Mouse (Mus musculus): ENCODE measurements at regions not wholly inside any gene's neighbourhood (a gene's known extent, or its start where the extent isn't known, plus 50 kb on each side); places are given as distances from the start of the nearest gene placed in this dataset.

DNA sequence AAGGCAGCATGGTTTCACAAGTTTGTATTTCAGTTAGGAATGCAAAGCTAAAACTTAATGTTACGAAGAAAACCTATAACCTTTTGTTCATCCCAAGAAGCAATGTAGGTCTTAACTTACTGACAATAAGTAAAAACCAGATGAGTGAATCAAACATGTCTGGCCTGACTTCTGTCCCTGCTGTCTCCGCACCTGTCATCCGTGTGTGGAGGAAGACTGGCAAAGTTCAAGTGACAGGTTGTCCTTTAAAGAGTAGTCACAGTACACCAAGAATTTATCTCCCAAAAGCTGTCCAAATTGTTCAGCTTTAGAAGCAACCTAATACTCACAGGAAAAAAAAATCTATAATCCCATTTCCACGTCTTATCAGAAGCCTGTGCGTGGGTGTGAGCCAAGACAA, 146.3 kb upstream of the Gm10181 start:
- no peak for DNase-seq (ENCODE audit: low spot score in 2 of 2)

DNA sequence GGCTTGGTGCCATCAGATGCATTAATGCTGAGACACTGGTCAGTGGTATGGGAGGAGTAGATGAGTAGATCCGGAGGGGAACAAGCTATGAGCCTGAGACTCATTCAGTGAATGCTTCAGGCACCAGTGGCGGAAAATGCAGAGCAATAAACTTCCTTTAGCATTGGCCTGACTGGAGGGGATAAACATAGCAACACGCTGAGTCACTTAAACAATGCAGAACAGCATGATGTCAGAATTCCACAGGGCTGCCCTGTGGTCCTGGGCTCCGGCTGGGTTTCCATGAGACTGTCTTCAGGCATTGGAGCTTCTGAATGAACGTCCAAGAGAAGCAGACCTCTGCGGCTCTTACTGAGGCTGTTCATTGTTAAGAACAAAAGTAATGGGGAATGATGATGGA, 145.4 kb upstream of the Gm10181 start:
- DNase-seq (ENCODE audit: low spot score in 2 of 2), result no peak

DNA sequence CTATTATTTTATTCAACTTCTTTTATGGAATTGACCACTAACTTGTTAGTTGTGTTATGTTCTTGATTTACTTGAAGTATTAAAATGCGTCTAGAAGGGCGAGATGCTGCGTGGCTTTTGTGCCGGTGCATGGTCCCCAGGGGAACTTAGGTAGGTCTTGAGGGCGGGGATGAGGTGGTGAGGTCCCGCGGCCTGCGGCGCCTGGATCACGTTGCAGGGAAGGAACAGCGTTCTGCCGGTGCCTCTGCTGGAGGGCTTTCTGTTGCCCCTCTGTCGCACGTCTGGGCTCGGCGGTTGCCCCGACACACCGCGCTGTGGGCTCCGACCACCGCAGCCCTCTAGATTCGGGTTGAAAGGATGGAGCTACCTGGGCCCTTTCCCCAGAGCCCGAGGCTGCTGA, 136.7 kb upstream of the Gm10181 start:
- DNase-seq (ENCODE audit: low spot score in 2 of 2), result no peak

DNA sequence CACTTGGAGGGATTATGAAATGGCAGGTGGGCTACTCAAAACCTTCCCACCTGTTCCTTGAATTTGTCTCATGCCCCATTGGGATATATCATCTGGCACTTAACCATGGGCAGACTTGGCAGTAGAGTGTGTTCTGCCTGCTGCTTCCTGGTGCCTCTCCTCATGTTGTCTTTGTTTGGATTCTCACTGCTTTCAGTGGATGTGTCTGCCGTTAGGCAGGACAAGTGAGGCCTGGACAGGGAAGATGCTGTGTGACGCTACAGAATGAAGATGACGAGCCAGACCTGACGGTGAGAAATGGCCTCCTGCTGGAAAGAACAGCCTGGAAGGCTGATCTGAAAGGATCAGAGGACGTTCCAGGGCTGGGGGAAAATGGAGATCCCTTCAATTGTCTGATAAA, 133.6 kb upstream of the Gm10181 start:
- DNase-seq (ENCODE audit: low spot score in 2 of 2), result no peak

DNA sequence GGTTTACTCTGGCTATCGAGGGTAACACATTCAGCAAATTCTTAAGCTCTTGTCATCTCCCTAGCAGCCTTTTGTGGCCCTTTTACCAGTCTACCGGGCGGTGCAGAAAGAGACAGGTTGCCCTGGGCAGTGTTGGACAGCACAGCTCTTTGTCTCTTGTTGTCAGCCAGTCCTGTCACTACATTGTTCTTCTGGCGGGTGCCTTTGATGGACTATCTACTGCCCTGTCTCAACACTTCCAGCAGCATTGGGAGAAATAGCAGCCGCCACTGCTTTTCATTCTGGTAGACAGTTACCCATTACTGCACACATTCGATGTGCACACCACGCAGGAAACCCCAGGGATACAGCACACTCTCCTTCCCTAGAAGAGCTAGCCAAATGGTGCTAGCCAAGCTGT, 132.7 kb upstream of the Gm10181 start:
- DNase-seq (ENCODE audit: low spot score in 2 of 2), result no peak

DNA sequence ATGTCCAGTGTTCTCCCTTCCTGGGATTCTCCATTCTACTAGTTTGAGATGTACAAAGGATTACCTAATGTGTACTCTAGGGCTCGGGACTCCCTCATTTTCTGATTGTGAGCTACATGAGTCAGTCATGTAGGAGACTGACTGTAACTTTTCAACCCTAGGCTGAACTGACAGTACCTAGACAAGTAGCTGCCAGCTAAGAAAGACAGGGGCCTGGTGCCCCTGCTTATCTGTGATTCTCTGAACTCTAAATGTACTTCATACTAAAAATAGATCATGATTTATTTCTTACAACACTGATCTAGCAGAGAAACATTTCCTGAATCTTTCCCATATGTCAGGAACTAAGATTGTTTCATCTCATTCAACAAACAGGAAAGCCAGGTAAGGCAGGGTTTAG, 125.9 kb upstream of the Gm10181 start:
- no peak for DNase-seq (ENCODE audit: low spot score in 2 of 2)

DNA sequence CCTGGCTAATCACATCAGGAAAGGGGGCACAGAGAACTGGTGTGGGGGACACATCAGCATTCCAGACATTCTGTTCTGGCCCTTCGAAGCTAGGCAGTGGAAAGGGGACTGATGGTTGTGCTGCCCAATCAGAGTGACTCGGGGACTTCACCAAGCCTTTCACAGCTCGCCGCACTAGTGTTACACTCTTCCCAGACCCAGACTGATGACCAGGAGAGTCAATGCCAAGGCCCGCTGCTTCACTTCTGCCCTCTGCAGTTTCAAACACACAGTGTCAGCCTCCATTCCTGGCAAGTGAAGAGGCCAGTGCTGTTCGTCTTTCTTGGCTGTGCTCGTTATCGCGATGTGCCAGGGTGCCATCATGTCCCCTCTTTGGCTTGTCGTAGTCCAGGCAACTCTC, 121.7 kb upstream of the Gm10181 start:
- no peak for DNase-seq (ENCODE audit: low spot score in 2 of 2)

DNA sequence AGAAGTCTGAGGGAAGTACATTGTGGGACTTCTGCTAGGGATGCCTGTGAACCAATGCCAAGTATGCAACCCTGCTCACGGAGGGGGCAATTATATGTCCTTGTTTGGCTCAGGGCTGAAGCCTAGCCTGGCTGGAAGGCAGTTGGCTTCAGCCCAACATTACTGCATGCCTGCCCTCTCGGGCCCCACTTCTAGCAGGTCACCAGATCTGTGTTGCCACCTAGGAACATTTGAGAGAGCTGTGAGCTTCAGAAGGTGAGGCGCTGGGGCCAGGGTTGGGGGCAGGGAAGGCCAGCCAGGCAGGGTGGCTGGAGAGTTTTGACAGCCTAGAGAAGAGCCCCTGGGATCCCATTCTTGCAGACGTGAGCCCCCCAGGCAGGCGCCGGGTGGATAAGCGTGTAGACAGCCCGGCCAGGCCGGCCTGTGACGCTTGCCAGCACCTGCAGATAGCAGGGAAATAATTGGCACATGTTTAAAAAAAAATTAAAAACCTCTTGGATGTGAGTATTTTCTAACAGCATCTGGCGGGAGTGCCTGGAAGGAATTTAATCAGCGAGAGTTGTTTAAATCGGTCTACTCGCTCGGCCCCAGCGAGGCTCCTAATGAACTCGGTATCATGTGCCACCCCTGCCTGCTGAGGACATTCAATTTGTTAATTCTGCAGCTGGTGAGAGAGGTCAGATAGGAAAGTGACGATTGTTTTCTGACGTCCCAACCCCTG, 115.0 kb upstream of the Gm10181 start:
- peak in 1 of 2 experiments; percentile 22 for DNase-seq (ENCODE audit: low spot score in 2 of 2)

DNA sequence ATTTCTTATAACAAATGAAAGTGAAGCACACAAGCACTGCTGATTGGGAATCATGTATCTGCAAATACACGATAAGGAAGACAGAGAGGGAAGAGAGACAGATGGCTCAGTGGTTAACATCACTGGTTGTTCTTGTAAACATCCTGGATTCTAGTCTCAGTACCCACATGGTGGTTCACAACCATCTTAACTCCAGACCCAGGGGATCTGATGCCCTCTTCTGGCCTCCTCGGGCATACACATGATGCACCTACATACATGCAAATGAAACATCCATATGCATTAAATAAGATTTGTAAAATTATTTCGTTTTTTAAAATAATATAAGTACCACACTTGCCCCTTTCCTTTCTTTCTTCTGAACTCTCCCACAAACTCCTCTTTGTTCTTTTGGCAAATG, 106.4 kb upstream of the Gm10181 start:
- no peak for DNase-seq (ENCODE audit: low spot score in 2 of 2)

DNA sequence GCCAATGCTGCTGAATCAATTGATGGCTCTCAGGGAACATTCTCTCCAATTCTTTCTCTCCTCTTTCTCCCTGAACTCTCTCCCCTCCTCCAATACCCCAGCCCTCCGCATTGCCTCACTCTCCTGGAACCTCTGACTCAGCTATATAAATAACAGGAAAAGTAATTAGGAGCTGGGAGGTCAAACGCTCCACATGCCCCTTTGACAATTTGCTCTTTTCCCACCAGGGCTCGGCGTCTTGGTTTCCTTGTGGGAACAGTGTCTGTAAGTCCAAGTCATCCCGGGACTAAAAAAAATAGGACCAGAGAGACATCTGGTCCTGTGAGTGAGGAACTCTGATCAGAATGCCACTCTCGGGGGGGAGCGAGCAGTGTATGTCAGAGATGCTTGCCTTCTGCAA, 94.7 kb upstream of the Gm10181 start:
- no peak for DNase-seq (ENCODE audit: low spot score in 2 of 2)

DNA sequence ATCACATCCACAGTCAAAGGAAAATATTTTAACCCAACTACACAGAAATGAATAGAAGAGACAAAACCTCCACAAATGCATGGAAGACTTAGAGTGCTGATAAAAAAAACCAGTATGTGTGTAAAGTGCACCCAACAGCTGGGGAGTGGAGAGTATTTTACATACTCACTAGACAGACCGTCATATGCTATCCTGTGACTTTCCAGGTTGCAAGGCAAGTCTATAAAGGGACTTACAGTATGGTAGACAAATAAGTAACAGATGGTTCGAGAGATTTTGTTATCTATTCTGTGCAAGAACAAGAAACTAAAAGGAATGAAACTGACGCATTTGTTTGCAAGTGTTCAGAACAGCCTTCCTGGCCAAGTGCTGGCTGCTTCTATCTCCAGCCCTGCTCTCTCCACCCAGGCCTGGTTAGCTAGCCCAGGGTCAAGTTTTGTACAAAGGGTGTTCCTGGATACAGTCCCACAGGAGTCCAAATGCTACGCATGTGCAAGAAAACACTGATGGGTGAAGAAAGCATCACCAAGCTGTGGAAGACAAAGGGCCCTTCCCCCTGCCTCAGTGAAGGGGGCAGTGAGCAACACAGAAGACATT, 68.0 kb upstream of the Gm10181 start:
- no peak for DNase-seq (ENCODE audit: low spot score in 2 of 2)

DNA sequence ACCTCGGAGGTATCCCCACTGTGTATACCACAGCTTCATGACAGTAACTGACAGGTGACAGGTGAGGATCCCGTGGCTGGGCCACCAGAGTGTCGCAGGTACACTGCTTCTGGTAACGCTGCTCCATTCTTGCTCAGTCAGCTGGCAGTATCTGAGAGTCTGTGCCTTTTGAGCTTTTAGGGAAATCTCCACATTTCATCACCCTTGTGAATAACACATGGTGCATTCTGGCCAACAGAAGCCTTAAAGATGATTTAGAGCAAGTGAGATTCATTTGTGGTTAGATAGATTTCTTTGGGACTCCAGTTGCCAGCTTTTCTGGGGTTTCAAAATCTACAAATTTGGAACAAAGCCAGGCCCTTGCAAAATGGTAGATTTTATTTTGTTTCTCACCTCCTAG, 66.8 kb upstream of the Gm10181 start:
- no peak for DNase-seq (ENCODE audit: low spot score in 2 of 2)

DNA sequence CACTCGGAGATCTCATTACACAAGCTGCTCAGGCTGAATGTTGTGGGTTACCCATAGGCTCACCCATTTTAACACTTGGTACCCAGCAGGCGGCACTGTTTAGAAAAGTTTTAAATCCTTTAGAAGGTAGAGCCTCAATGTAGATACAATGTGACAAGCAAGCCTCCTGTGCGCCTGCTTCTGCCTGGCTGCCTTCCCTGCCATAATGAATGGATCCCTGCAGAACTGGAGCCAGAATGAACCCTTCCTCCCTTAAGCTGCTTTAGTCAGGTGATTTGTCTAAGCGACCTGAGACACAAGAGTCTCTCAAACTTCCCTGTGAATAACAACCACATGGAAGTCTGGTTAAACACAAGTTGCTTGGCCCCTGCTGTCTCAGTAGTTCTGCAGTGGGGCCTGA, 64.7 kb upstream of the Gm10181 start:
- DNase-seq (ENCODE audit: low spot score in 2 of 2), result no peak

DNA sequence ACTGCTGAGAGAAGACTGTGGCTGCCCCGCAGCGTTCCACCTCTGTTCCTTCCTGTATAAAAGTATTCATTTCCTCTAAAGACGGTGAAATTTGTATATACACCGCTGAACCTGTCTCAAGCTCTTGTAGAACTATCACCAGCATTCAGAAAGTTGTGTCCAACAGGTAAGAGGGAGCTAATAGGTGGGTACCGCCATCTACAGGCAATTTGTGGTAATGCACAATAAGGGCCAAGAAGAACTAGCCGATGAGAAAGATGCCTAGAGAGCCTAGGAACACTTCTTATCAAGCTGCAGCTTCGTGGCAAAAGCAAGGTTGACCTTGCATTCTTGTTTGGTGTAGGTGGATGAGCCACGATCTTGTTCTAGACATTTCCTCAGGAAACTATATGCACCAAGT, 61.6 kb upstream of the Gm10181 start:
- peak; percentile 68 to 72 for DNase-seq (ENCODE audit: low spot score in 2 of 2)

DNA sequence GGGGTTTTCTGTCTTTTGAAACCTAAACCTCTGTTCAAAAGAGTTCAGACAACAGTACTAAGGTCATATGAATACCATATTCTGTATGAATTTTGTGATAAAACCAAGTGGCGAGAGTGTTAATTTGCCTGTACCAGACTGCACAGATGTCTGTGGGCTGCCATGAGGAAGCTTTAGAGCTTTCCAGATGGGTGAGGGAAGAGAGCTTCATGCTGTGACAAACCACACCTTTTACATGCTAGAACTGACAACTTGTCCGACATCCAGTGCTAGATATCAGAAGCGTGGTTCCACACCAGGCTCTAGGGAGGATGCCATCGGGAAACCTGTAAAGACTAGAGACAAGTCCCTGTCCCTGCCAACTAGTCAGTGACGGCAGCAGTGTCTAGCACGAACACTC, 60.9 kb upstream of the Gm10181 start:
- peak in 1 of 2 experiments; percentile 38 for DNase-seq (ENCODE audit: low spot score in 2 of 2)

DNA sequence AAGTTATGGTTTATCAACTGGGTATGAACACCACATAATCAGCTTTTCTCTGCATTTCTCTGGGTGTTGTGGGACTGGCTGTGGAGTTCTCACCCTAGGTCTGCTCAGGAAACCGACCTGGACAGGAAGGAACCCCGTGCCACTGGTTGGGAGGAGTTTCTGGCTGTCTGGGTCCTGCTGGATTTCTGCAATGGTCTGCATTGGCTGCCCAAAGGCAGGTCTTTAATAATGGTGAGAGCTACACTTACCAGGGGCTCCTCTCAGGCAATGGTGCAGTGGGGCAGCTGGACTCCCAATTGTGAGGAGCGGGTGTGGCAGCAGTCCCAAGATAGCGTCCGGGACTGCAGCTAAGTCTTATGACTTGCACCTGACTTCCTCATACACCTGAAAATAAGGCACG, 57.8 kb upstream of the Gm10181 start:
- DNase-seq (ENCODE audit: low spot score in 2 of 2), result no peak

All from right cerebral cortex, postnatal 10 days (tissue).